Mouse (Mus musculus) urinary bladder, postnatal 36 days (tissue): ENCODE measurements around the gene Gm136.
"Not testable (repeated sequence)": the region's sequence is repeated elsewhere in the genome, so short reads cannot be mapped to it uniquely, and the experiment has no call there.

Source experiments
- DNase-seq, 2 experiments: peaks; one replicate each; pipeline ENCODE4 v3.0.0; 2022; ENCODE audit warnings: low spot score in 2 of 2, mixed read lengths in 1 of 2

The Gm136 gene

GRCm38 (mm10) chr4:34756163-34756562 lies at the start of gene Gm136:
TSS of gene Gm136 (minus strand) at chr4:34756263.
- DNase-seq = no peak

GRCm38 (mm10) chr4:34801166-34802034 lies 45.3 kb upstream of the Gm136 start:
- no peak for DNase-seq

GRCm38 (mm10) chr4:34798005-34798404 lies 41.9 kb upstream of the Gm136 start:
- no peak for DNase-seq

DNA sequence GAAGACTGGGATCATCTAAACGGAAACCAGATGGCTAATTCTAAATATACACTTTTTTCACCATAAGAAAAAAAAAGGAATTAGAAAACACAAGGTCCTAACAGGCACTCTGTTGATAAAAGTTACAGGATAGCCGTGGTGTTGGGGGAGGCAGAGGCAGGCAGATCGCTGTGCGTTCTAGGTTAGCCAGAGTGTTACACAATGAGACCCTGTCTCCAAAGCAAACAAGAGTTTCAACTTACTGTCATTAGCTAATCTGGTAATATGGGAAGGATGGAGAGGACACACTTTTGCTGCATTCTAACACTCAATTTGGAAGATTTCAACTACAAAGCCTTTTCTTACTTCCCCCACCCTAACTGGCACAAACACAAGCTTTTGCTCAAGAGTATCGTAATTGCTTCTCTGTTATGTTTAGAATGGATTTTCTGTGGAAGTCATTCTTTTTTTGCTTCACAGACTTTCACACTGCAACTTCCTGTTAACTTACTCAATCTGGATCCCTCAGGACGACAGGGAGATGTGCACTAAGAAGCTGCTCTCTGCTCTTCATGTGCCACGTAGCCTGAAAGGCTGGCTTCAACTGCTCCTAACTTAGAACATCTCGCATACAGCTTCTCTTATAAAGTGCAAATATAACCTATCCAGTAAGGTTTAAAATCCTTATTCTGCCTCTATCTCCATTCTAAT lies 41.4 kb upstream of the Gm136 start:
- DNase-seq = no peak

DNA sequence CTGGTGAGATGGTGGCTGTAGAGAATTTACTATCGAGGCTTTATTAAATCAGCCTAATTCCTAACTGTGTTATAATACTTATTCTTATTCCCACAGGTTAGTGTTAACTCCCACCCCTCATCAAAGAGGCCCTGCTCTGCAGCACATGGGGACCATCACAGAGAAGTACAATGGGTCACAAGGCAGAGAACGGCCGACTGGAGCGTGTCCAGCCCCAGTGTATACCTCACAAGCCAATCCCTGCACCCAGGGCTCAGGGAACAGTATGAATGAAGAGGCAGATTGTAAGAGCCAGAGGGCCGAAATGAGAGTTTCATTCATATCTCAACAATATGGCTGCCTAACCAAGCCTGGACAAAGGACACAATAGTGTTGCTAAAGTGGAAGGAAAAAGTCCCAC lies 40.2 kb upstream of the Gm136 start:
- no peak for DNase-seq

DNA sequence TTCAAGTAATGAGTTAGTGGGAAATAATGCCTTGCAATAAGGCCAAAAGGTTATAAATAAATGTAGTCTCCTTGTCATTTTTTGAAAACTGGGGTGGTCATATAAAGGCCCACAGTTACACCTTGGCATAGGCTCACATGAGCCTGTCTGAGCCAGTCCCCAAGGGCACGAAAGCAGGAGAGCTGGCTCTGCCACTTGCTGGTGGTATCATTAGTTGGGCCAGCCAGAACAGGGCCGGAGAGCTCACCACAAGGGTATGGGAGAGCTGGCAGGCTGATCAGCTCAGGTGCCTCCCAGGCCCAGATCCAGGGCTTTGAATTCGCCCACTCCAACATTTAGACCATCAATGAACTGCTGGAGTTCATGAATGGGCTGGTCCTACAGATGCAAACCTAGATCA lies 30.4 kb upstream of the Gm136 start:
- no peak for DNase-seq

GRCm38 (mm10) chr4:34785646-34786045 lies 29.6 kb upstream of the Gm136 start:
- no peak for DNase-seq

DNA sequence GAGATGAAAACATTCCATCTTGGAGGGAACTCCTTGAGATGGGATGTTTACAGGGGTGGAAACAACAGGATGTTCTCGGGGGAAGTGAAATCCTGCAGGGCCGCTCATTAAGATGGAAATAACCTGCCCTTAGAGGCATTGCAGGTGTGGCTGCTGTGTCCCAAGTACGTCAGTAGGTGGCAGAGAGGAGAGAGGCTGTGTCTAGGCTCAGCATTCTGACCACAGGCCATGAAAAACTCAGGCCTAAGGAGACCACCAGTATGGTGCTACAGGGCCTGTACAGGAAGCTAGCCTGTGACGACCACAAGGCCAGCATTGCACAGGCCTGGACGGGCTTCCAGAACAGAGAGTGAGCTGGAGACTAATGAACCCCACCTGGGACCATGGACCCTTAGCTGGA lies 28.8 kb upstream of the Gm136 start:
- DNase-seq = no peak

- DNase-seq = no peak
These were observed 26.7 kb upstream of the Gm136 start for GRCm38 (mm10) chr4:34782730-34783129.

DNA sequence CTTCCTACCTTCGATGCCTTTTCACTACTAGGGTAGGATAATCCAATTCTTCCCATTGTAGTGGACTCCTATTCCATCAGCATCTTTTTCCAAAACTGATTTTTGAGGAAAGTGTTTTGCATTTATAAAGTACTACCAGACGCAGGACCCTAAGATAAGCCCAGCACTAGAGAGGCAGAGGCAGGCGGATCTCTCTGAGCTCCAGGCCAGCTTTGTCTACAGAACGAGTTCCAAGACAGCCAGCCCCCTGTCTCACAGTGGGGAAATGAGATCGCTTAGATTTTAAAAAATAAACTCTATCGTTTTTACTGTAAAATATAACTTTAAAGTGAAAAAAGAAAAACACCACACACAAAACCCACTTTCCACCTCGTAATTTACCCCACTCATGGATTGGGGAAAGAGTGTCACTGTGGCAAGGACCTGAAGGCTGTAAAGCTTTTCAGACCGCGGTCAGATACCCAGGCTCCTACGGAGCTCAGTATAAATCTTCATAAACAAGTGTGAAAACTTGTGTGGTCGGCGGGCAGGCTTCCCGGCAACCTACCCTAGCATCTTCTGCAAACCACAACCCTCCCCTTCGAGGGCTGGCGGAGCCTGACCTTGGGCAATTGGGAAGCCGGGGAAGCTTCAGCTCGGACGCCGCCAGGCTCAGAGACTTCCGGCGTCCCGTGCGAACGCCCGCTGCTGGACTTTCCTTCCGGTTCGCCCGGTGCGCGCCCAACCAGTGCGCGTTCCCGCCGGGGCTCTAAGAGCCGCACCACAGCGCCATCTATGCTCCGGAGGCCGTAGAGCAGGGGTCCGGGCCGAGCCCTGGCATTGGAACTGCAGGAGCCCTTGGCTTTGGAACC lies 21.8 kb upstream of the Gm136 start, which contains the start of gene Smim8:
Gene Smim8 (minus strand): TSS at position 747 of the 851 bp plus-strand sequence.
- DNase-seq = peak; percentile 82 to 89

GRCm38 (mm10) chr4:34771652-34772371 lies 15.7 kb upstream of the Gm136 start:
- DNase-seq = no peak

DNA sequence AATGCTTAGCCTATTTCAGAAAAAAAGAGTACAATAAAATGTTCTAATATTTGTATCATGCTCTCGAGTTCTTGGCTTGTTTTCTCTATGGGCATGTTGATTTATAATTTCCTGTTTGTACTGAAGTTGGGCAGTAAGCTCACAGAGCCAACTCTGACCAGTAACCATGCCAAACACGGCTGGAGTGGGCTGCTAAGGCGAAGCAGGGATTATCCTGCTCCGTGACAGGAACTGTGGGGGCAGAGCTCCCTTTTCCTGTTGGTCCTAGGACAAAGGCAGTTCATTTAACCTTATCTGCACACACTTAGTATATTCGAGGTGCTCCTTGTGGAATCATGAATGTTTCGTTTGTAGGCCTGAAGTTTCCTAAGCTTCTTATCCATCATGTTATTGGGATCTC lies 6.8 kb downstream of the Gm136 start:
- no peak for DNase-seq

- no peak for DNase-seq
These were observed 21.6 kb downstream of the Gm136 start for GRCm38 (mm10) chr4:34734461-34734860.

- DNase-seq = not testable (repeated sequence)
These were observed 22.6 kb downstream of the Gm136 start for GRCm38 (mm10) chr4:34733415-34733814.

GRCm38 (mm10) chr4:34729851-34730341 lies 26.2 kb downstream of the Gm136 start, which contains the start of gene Cfap206:
TSS of gene Cfap206 (minus strand) at chr4:34730206.
- peak; percentile 37 to 74 for DNase-seq

- DNase-seq = not testable (repeated sequence)
These were observed 30.4 kb downstream of the Gm136 start for GRCm38 (mm10) chr4:34725710-34726109.

GRCm38 (mm10) chr4:34724306-34724705 lies 31.8 kb downstream of the Gm136 start:
- DNase-seq = no peak

DNA sequence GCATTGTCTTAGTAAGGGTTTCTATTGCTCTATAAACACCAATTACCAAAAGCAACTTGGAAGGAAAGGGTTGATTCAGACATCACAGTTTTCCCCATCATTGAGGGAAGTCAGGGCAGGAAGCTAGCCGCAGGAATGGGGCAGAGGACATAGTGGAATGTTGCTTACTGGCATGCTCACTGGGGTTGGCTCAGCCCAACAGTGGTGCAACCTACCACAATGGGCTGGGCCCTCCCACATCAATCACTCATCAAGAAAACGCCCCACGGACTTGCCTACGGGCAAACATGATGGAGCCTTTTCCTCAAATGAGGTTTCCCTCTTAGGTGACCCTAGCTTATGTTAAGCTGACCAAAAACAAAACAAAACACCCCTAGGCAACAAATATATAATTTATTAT lies 32.9 kb downstream of the Gm136 start:
- no peak for DNase-seq

DNA sequence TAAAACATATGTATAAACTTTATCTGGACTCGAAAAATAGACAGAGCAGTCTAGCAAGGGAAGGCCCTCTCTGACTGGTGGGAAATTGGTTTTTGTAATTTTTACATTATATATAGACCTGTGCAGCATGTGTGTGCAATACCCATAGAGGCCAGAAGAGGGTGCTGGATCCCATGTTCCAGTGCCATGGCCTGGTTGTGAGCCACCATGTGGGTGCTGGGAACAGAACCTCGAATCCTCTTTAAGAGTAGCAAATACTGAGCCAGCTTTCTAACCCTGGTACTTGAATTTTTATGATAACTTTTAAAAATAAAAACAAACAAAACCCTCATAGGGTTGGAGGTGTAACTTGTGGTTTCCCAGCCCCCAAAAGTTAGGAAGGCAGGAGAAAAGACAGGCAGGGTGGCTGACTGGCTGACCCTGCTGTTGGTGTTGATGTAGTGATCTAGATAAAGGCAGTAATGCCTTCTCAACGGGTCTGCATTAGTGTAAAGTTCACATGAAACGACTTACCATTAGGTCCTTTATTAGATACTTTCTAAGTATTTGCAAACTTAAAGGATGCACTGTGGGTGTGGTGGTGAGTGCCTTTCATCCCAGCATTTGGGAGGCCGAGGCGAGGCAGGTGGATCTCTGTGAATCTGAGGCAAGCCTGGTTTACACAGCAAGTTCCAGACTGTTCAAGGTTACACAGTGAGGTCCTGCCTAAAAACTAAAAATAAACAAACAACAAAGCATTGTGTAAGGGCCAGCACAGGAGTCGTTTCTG lies 35.8 kb downstream of the Gm136 start:
- DNase-seq = no peak

GRCm38 (mm10) chr4:34719421-34719820 lies 36.6 kb downstream of the Gm136 start:
- DNase-seq = no peak
